Mouse (Mus musculus) hindbrain, embryonic 15.5 days (tissue): ENCODE results near the gene Tpbgl. TPM values are rescaled to one million over a fixed set of nuclear protein-coding genes. Genes with fewer than 3 reads are reported as not detected.

Source experiments
- ATAC-seq: fragments of 200-750 bp; cut with Nextera tagmentation; 2 replicates; pipeline ENCODE4 v1.8.0; 2017; ENCODE audit warnings: low read depth, moderate number of reproducible peaks, moderate TSS enrichment; ENCODE audit not compliant: low FRiP score
- H3K27ac ChIP-seq: fragments of 300-500 bp; sonication (generic); replicated peaks from 2 replicates; pipeline ENCODE4 v1.5.1; 2015; ENCODE audit warnings: mild to moderate bottlenecking, inconsistent platforms
- H3K27me3 ChIP-seq: fragments of 300-500 bp; sonication (generic); 2 replicates; pipeline ENCODE4 v1.6.1; 2015; ENCODE audit warnings: control low read depth, inconsistent platforms
- H3K36me3 ChIP-seq: fragments of 300-500 bp; sonication (generic); 2 replicates; pipeline ENCODE4 v1.6.1; 2015; ENCODE audit warnings: control low read depth, inconsistent platforms
- H3K4me1 ChIP-seq: fragments of 300-500 bp; sonication (generic); replicated peaks from 2 replicates; pipeline ENCODE4 v1.6.1; 2015; ENCODE audit warnings: control low read depth, inconsistent platforms
- H3K4me2 ChIP-seq: fragments of 300-500 bp; sonication (generic); 2 replicates; pipeline ENCODE4 v1.6.1; 2015; ENCODE audit warnings: moderate library complexity, mild to moderate bottlenecking, inconsistent platforms
- H3K4me3 ChIP-seq: fragments of 300-500 bp; sonication (generic); 2 replicates; pipeline ENCODE4 v1.5.1; 2015; ENCODE audit warnings: mild to moderate bottlenecking, inconsistent platforms
- H3K9ac ChIP-seq: fragments of 300-500 bp; sonication (generic); 2 replicates; pipeline ENCODE4 v1.6.1; 2015; ENCODE audit warnings: inconsistent platforms
- H3K9me3 ChIP-seq: fragments of 300-500 bp; sonication (generic); 2 replicates; pipeline ENCODE4 v1.6.1; 2016; ENCODE audit warnings: control low read depth, inconsistent platforms
- WGBS: fragments of 180-500 bp; shearing (Covaris S2); methylation state at CpG from one replicate; pipeline ENCODE4 v1.1.7; 2015; 5-methylcytosine and 5-hydroxymethylcytosine counted together
- polyA plus RNA-seq: library from polyadenylated mRNA; unstranded; fragments of >200 nt; fragmentation: Nextera tagmentation; extraction: Ambion mirVana; gene quantifications from 2 replicates; pipeline ENCODE4 v1.2.1, GENCODE M21; 2015

Gene Tpbgl
- polyA plus RNA-seq, 1 experiment from 2014 or later, result 2.4 TPM

DNA sequence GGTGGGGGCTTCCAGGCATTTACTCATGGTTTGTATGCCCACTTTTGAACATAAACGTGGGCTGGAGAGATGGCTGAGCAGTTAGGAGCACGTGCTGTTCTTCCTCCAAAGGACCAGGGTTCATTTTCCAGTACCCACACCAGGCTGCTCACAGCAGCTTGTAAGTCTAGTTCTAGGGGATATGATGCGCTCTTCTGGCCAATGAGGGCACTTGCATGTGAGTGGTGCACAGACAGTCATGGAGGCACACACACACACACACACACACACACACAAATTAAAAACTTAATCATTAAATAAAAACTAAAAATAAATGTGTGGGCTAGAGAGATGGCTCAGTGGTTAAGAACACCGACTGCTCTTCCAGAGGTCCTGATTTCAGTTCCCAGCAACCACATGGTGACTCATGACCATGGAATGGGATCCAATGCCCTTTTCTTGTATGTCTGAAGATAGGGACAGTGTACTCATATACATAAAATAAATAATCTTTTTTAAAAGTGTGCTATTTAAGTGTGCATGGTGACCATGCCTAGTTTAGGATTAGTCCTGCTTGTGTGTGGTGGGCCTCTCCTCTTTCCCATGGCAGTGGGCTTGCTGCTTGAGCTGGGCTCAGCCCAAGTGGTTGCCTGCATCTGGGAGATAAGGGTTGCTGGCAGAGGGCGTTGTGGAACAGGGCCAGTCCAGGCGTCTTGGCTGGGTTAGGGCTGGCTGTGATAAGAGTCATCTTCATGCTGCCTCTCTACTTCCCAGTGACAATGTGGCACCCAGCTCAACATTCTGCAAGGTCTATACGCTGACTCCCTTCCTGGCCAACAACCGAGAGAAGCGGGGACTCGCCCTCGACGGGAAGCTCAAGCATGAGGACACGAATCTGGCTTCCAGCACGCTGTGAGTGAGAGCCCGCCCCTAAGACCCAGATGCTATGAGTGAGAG, 32.8 kb downstream of the Tpbgl start:
- Histone ChIP-seq H3K27ac (no peak overlapping the region), H3K36me3 (peaks cover 58% of the 10 kb centered on the region), H3K4me3 (no peak overlapping the region), H3K9ac (no peak overlapping the region), H3K4me1 (no peaks in the 10 kb centered on the region), H3K9me3 (no peaks in the 10 kb centered on the region), H3K4me2 (no peak overlapping the region), H3K27me3 (no peaks in the 10 kb centered on the region)
- ATAC-seq, result no peak
- 92% methylated on average over 15 of the region's 15 CpGs for WGBS

DNA sequence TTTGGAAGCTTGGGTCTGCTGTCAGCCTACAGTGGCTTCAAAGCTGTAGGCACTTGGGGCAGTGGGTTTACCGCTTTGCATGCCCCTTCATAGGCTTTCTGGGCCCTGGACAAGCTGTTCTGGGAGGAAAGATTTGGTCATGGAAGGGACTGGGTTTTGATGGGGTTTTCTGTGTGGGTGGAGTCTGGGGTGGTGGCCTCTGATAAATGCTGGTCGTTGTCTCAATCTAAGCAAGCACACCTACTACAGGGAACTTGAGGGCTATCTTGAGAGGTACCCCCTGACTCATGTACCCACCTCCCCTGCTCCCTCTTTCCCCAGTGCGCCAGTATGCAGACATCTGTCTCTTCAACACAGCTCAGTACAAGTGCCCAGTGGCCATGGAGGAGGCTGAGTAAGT, 34.2 kb downstream of the Tpbgl start:
- H3K9me3 ChIP-seq, result no peaks in the 10 kb centered on the region
- no peak overlapping the region for H3K4me3 ChIP-seq
- ATAC-seq, result no peak
- H3K4me1 ChIP-seq, result no peaks in the 10 kb centered on the region
- peaks cover 55% of the 10 kb centered on the region for H3K36me3 ChIP-seq
- H3K9ac ChIP-seq, result no peak overlapping the region
- H3K4me2 ChIP-seq, result no peak overlapping the region
- no peak overlapping the region for H3K27ac ChIP-seq
- no peaks in the 10 kb centered on the region for H3K27me3 ChIP-seq
- 96% methylated on average over 3 of the region's 3 CpGs for WGBS

DNA sequence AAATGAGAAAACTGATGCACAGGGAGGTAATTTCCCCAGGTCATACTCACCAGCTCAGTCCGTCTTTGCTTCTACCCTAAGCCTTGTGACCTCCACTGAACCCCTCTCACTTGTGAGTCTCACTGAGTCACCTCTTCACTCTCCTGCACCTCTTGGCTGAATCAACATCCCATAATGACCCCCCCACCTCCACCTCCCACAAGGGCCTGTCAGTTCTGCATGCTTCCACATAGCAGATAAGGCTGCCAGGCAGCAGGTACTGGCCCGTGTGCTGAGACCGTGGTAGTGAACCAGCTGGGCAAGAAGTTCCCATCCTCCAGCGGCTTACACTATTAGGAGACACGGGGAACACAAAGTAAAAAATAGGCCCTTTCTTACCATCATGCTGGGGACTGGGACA, 36.3 kb downstream of the Tpbgl start:
- Histone ChIP-seq H3K9me3 (no peaks in the 10 kb centered on the region), H3K4me2 (no peak overlapping the region), H3K27ac (no peak overlapping the region), H3K9ac (no peak overlapping the region), H3K36me3 (peaks cover 38% of the 10 kb centered on the region), H3K4me1 (peaks cover 15% of the 10 kb centered on the region), H3K27me3 (no peaks in the 10 kb centered on the region), H3K4me3 (no peak overlapping the region)
- no peak for ATAC-seq
- 45% methylated on average over 5 of the region's 5 CpGs for WGBS

DNA sequence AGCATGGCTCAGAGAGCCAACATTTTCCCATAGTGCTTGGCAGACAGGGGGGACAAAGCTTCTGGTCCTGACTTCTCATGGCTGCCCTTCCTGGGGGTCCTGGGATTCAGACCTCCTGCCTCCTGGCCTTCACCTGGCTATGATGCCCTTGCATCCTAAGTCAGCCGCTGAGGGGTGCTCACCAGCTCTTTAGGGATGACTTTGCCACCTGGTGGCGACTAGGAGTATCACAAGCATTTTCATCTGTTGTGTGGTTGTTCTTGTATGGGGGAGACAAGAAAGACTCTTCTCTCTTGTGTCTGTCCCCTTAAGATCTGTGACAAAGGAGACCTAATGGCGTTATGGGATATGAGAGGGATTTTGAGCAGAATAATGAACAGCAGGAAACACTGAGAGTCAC, 36.8 kb downstream of the Tpbgl start:
- Histone ChIP-seq H3K9me3 (no peaks in the 10 kb centered on the region), H3K4me3 (no peak overlapping the region), H3K36me3 (peaks cover 35% of the 10 kb centered on the region), H3K4me1 (peaks cover 15% of the 10 kb centered on the region), H3K4me2 (no peak overlapping the region), H3K27ac (no peak overlapping the region), H3K9ac (no peak overlapping the region), H3K27me3 (no peaks in the 10 kb centered on the region)
- WGBS, result 2% methylated on average over 3 of the region's 3 CpGs
- ATAC-seq, result no peak

DNA sequence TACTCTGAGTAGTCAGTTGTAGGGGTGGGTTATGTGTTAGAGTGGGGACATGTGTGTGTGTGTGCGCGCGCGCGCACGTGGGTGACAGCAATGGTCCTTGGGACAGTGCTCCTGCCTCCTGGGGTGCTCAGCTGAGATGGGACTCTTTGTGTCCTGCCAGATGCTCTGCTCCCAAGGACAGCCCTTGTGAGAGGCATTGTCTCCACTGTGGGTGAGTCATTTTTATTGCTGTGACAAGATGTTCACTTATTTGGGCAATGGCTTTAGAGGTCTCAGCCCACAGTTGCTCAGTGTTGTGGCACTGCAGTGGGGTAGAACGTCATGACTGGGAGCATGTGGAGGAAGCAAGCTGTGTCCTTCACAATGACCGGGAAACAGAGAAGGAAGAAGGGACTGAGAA, 40.9 kb downstream of the Tpbgl start:
- Histone ChIP-seq H3K4me1 (peaks cover 25% of the 10 kb centered on the region), H3K36me3 (peaks cover 24% of the 10 kb centered on the region), H3K9ac (no peak overlapping the region), H3K9me3 (no peaks in the 10 kb centered on the region), H3K4me3 (no peak overlapping the region), H3K27me3 (no peaks in the 10 kb centered on the region), H3K27ac (peak overlapping the region; percentile 9; the same call in 1 of the 2 replicates), H3K4me2 (no peak overlapping the region)
- ATAC-seq, result no peak
- 77% methylated on average over 8 of the region's 8 CpGs for WGBS

DNA sequence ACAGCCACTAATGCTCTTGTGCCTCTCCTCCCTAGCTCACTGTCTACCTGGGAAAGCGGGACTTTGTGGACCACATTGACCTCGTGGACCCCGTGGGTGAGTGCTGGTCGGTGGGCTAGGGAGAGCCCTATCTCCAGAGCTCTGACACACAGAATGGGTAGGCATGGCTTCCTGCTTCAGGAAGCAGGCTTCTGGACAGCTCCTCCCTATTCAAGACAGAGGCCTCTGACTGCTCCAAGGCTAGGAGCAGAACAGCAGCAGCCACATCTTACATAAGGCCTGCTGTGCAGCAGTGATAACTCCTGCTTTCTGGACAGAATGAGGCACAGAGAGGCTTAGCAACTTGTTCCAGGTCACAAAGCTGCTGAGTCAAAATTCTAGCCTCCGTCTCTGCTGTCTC, 43.3 kb downstream of the Tpbgl start:
- peaks cover 24% of the 10 kb centered on the region for H3K36me3 ChIP-seq
- no peak for ATAC-seq
- H3K27ac ChIP-seq, result no peak overlapping the region
- H3K4me1 ChIP-seq, result peaks cover 45% of the 10 kb centered on the region
- no peak overlapping the region for H3K4me2 ChIP-seq
- H3K9me3 ChIP-seq, result no peaks in the 10 kb centered on the region
- no peak overlapping the region for H3K4me3 ChIP-seq
- WGBS, result 75% methylated on average over 5 of the region's 5 CpGs
- H3K9ac ChIP-seq, result no peak overlapping the region
- no peaks in the 10 kb centered on the region for H3K27me3 ChIP-seq

DNA sequence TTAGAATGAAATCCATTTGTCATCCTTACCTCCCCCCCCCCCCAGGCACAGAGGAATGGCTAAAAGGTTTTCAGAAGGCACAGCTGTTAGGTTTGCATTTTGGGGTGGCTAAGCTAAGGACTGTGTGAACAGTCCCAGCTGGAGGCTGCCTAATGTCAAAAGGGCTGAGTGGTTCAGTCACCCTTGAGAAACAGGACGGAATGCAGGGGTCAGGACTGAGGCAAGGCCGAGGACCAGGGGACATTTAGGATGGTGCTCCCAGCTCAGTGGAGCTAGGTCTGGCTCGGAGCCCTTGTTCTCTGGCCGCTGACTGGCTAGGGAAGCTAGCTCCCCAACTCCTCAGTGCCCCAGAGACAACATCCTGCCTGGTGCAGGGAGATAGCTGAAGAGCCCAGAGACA, 44.0 kb downstream of the Tpbgl start:
- Histone ChIP-seq H3K9ac (no peak overlapping the region), H3K36me3 (peaks cover 19% of the 10 kb centered on the region), H3K4me1 (peaks cover 45% of the 10 kb centered on the region), H3K4me2 (no peak overlapping the region), H3K9me3 (no peaks in the 10 kb centered on the region), H3K27me3 (no peaks in the 10 kb centered on the region), H3K27ac (no peak overlapping the region), H3K4me3 (no peak overlapping the region)
- WGBS, result 19% methylated on average over 4 of the region's 4 CpGs
- ATAC-seq, result no peak

DNA sequence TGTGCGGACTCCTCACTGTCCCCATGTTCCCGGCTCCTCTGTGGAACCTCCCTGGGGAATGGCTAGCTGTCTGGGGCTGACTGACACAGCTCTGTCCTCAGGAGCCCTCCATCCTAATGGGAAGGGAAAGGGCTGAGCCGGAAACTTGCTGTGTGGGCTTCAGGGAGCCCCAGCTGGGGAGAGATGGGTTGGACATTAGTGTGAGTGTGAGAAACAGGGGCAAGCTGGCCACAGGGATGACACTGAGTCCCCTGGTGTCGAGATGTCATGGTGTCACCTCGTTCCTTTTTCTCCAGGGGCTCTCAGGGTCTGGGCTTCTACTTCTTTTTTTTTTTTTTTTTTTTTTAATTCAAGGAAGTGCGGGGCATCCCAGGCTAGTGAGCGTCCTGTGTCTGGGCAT, 44.6 kb downstream of the Tpbgl start:
- no peaks in the 10 kb centered on the region for H3K9me3 ChIP-seq
- WGBS, result 38% methylated on average over 7 of the region's 7 CpGs
- no peak overlapping the region for H3K4me2 ChIP-seq
- H3K27me3 ChIP-seq, result no peaks in the 10 kb centered on the region
- no peak for ATAC-seq
- no peak overlapping the region for H3K4me3 ChIP-seq
- peaks cover 43% of the 10 kb centered on the region for H3K4me1 ChIP-seq
- no peak overlapping the region for H3K27ac ChIP-seq
- H3K9ac ChIP-seq, result no peak overlapping the region
- peaks cover 18% of the 10 kb centered on the region for H3K36me3 ChIP-seq

DNA sequence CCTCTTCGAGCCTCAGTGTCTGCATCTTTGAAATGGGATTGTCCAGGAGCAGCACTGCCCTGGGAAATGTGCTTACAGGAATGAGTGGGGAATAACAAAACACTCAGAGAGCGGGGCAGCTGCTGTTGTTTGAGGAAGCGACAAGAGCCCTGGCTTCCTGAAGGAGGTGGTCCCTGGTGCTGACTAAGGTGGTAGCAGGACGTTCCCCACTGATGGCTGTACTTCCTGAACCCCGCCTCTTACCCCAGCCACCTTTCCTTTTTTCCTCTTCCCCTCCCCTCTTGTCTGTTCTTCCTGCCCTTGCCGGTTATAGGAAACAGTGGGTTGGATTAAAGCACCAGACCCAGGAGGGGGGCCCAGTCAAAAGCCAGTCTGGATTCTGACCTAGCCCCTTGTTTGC, 46.7 kb downstream of the Tpbgl start:
- peaks cover 17% of the 10 kb centered on the region for H3K36me3 ChIP-seq
- H3K27me3 ChIP-seq, result no peaks in the 10 kb centered on the region
- H3K27ac ChIP-seq, result no peak overlapping the region
- WGBS, result 49% methylated on average over 6 of the region's 6 CpGs
- no peak overlapping the region for H3K4me3 ChIP-seq
- H3K4me1 ChIP-seq, result peaks cover 30% of the 10 kb centered on the region
- no peaks in the 10 kb centered on the region for H3K9me3 ChIP-seq
- peak overlapping the region; percentile 41 for H3K4me2 ChIP-seq
- no peak for ATAC-seq
- H3K9ac ChIP-seq, result no peak overlapping the region

DNA sequence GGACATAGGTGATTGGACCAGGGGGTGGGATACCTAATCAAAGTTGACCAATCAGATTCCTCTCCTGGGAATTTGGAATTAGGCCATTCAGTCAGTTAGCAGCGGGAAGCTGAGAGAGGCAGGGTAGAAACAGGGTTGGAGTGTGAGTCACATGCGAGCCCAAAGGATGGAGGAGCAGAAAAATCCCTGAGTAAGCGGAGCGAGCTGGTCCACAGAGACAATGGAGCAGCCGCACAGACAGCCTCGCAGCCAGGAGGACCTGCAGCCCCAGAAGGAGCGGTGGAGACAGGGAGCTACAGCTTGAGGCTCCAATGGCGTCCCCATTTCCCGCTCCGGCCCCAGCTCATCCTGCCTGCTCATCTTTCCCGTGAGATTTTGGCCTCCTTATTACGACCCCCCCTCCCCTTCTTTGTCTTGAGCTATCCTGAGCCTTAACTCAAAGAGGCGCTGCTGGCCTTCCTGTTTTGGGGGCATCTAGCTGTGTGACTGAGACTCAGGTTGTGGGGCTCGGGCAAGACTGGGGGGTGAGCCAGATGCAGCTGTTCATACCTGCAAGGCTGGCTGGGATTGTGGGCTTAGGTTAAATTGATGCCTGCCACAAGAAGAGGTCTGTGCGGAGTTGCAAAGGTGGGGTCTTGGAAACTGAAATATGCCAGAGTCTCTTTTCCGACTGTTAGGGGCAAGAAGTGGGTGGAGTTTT, 47.3 kb downstream of the Tpbgl start:
- no peaks in the 10 kb centered on the region for H3K27me3 ChIP-seq
- peaks cover 13% of the 10 kb centered on the region for H3K36me3 ChIP-seq
- H3K9me3 ChIP-seq, result no peaks in the 10 kb centered on the region
- H3K4me3 ChIP-seq, result peak overlapping the region; percentile 8; the same call in 1 of the 2 replicates
- peak overlapping the region; percentile 65 for H3K27ac ChIP-seq
- H3K4me2 ChIP-seq, result peak overlapping the region; percentile 41
- H3K9ac ChIP-seq, result no peak overlapping the region; the same call in 1 of the 2 replicates
- H3K4me1 ChIP-seq, result peaks cover 30% of the 10 kb centered on the region
- ATAC-seq, result peak; percentile 65
- WGBS, result 9% methylated on average over 16 of the region's 16 CpGs

DNA sequence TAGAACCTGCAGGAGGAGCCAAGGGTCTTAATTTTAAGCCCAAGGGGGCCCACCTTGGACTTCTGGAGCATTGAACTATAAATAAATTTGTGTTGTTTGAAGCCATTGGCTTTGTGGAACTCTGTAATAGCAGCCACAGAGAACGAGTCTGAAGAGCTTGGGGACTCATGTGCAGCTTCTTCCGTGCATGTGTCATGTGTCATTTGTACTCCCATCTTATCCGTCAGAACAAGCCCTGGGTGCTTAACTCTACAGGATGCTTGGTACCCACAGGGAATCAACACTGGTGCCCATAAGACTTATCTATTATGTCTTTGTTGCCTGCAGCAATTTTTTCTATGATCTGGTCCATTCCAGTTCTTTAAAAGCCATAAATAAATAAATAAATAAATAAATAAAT, 48.7 kb downstream of the Tpbgl start:
- H3K4me3 ChIP-seq, result no peak overlapping the region
- H3K4me1 ChIP-seq, result peaks cover 30% of the 10 kb centered on the region
- no peaks in the 10 kb centered on the region for H3K36me3 ChIP-seq
- ATAC-seq, result no peak
- no peak overlapping the region for H3K4me2 ChIP-seq
- no peak overlapping the region for H3K27ac ChIP-seq
- no peak overlapping the region for H3K9ac ChIP-seq
- no peaks in the 10 kb centered on the region for H3K9me3 ChIP-seq
- no peaks in the 10 kb centered on the region for H3K27me3 ChIP-seq
- WGBS, result 71% methylated on average over 3 of the region's 3 CpGs
